Mouse (Mus musculus) limb, embryonic 11.5 days (tissue): ENCODE results near the gene Pik3r5. TPM values are rescaled to one million over a fixed set of nuclear protein-coding genes. Genes with fewer than 3 reads are reported as not detected.

Experiments used
- ATAC-seq: fragments of 200-750 bp; cut with Nextera tagmentation; 2 replicates; pipeline ENCODE4 v1.8.0; 2017; ENCODE audit warnings: low read depth; ENCODE audit not compliant: insufficient number of reproducible peaks, low FRiP score, low TSS enrichment
- DNase-seq: peaks from one replicate; pipeline ENCODE4 v3.0.0-alpha.2; 2015; ENCODE audit warnings: low spot score
- H3K27ac ChIP-seq: fragments of 300-500 bp; sonication (generic); replicated peaks from 2 replicates; pipeline ENCODE4 v1.5.1; 2014; ENCODE audit warnings: low read depth, mild to moderate bottlenecking, low read length
- H3K27me3 ChIP-seq: fragments of 300-500 bp; sonication (generic); 2 replicates; pipeline ENCODE4 v1.6.1; 2014; ENCODE audit warnings: mild to moderate bottlenecking, low read length, mixed read lengths; ENCODE audit not compliant: control insufficient read depth, insufficient read depth
- H3K36me3 ChIP-seq: fragments of 300-500 bp; sonication (generic); 2 replicates; pipeline ENCODE4 v1.6.1; 2014; ENCODE audit warnings: mild to moderate bottlenecking, low read length, moderate library complexity, mixed read lengths; ENCODE audit not compliant: control insufficient read depth, insufficient read depth
- H3K4me1 ChIP-seq: fragments of 300-500 bp; sonication (generic); 2 replicates; pipeline ENCODE4 v1.6.1; 2014; ENCODE audit warnings: low read length, mixed read lengths; ENCODE audit not compliant: control insufficient read depth, insufficient read depth
- H3K4me2 ChIP-seq: fragments of 300-500 bp; sonication (generic); 2 replicates; pipeline ENCODE4 v1.6.1; 2014; ENCODE audit warnings: low read depth, mild to moderate bottlenecking, moderate library complexity; ENCODE audit not compliant: severe bottlenecking
- H3K4me3 ChIP-seq: fragments of 300-500 bp; sonication (generic); 2 replicates; pipeline ENCODE4 v1.5.1; 2014; ENCODE audit warnings: low read depth, low read length
- H3K9ac ChIP-seq: fragments of 300-500 bp; sonication (generic); 2 replicates; pipeline ENCODE4 v1.6.1; 2014; ENCODE audit warnings: mild to moderate bottlenecking, low read length
- H3K9me3 ChIP-seq: fragments of 300-500 bp; sonication (generic); 2 replicates; pipeline ENCODE4 v1.6.1; 2016; ENCODE audit warnings: low read length; ENCODE audit not compliant: control insufficient read depth
- WGBS: fragments of 180-500 bp; shearing (Covaris S2); extraction: QIAGEN DNeasy Blood & Tissue Kit; methylation state at CpG from one replicate; pipeline ENCODE4 v1.1.7; 2014; 5-methylcytosine and 5-hydroxymethylcytosine counted together
- polyA plus RNA-seq: library from polyadenylated mRNA; unstranded; fragments of >200 nt; fragmentation: Nextera tagmentation; extraction: Ambion mirVana; gene quantifications from 2 replicates; pipeline ENCODE4 v1.2.1, GENCODE M21; 2014

Gene Pik3r5
- polyA plus RNA-seq, 1 experiment from 2014 or later = 1.2 TPM

DNA sequence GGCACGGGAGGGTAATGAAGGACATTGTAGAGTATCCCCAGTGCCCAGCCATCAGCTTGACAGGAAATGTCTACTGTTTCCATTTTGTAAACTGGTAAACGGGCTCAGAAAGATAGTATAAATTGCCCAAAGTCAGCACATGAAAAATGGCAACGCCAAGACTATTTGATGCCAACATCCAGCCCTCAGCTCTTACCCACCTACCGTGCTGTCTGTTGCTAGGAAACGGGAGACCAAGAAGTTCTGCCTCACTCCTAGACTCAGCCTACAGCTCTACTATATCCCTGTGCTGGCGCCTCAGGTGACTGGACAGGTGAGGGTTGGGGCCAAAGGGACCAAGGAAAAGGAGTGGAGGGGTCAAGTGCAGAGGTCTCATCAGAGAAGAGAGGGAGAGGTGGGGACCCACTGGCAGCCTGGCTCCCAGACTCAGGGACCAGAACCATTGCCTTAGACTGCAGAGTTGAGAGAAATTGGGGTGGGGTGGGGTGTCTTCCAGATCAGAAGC is 102.1 kb downstream of the Pik3r5 start:
- Histone ChIP-seq H3K4me2 (no peak overlapping the region), H3K4me3 (no peak overlapping the region), H3K4me1 (no peaks in the 10 kb centered on the region), H3K9ac (no peak overlapping the region), H3K27ac (no peak overlapping the region), H3K36me3 (no peaks in the 10 kb centered on the region), H3K27me3 (no peaks in the 10 kb centered on the region), H3K9me3 (no peaks in the 10 kb centered on the region)
- WGBS = 87% methylated on average over 6 of the region's 6 CpGs
- DNase-seq (no peak), ATAC-seq (no peak)

DNA sequence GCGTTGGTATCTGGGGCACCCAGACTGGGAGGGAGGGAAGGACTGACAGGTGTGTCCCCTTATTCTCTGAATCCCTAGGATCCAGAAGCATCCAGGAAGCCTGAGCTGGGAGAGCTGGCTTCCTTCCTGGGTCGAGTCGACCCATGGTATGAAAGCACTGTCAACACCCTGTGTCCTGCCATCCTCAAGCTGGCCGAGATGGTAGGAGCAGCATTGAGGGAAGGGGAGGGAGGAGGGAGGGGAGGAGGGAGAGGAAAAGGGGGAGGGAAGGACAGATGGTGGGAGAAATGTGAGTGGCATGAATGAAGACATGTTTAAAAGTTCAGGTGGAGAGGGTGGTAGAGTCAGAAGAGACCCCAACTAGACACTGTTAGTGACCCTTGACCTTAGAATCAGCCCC is 104.1 kb downstream of the Pik3r5 start:
- ATAC-seq = no peak
- Histone ChIP-seq H3K4me1 (no peaks in the 10 kb centered on the region), H3K27me3 (no peaks in the 10 kb centered on the region), H3K9me3 (no peaks in the 10 kb centered on the region), H3K4me2 (no peak overlapping the region), H3K9ac (no peak overlapping the region), H3K4me3 (no peak overlapping the region), H3K27ac (no peak overlapping the region), H3K36me3 (no peaks in the 10 kb centered on the region)
- 73% methylated on average over 4 of the region's 4 CpGs for WGBS
- no peak for DNase-seq

DNA sequence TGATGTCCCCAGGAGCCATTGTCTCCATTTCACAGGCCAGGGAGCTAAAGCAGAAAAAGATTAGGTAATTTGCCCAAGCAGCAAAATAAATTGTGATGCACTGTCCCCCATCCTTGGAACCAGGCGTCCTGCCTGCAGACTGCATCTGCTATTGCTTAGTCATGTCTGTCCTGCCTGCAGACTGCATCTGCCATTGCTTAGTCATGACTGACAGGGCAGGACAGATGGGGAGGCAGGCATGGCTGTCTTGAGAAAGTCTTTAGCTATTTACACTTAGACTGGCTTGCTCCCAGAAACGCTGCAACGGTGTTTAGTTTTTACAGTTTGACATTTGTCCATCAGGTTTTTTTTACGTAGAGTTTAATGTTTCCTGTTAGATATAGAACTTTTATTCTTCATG is 104.5 kb downstream of the Pik3r5 start:
- no peak overlapping the region for H3K4me3 ChIP-seq
- no peak for ATAC-seq
- WGBS = 55% methylated on average over 4 of the region's 4 CpGs

DNA sequence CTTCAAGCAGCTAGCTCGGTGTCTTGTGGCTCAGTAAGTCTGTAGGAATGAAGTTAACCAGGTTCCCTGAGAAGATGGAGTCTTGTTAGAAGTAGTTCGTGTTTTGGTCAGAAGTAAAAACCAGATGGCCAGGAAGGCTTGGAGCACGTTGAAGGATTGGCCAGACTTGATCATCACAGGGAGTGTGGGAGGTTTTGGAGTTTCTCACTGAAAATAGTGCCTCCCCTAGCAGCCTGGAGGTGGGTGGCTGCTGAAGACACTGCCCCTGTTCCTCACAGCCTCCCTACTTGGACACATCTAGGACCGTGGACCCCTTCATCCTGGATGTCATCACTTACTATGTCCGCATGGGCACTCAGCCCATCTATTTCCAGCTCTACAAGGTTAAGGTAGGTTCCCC is 107.7 kb downstream of the Pik3r5 start:
- Histone ChIP-seq H3K4me1 (peaks cover 3% of the 10 kb centered on the region; the same call in 1 of the 2 replicates), H3K4me2 (no peak overlapping the region), H3K27ac (no peak overlapping the region), H3K9me3 (no peaks in the 10 kb centered on the region), H3K9ac (no peak overlapping the region), H3K36me3 (no peaks in the 10 kb centered on the region), H3K4me3 (no peak overlapping the region), H3K27me3 (no peaks in the 10 kb centered on the region)
- ATAC-seq (no peak), DNase-seq (no peak)
- WGBS = 63% methylated on average over 5 of the region's 5 CpGs

More for the DNA sequence above, 104.5 kb downstream of the Pik3r5 start:
- H3K36me3 ChIP-seq = no peaks in the 10 kb centered on the region
- no peak overlapping the region for H3K4me2 ChIP-seq
- no peak overlapping the region for H3K9ac ChIP-seq
- no peaks in the 10 kb centered on the region for H3K9me3 ChIP-seq
- no peak overlapping the region for H3K27ac ChIP-seq
- H3K27me3 ChIP-seq = no peaks in the 10 kb centered on the region
- peak; percentile 43 for DNase-seq
- no peaks in the 10 kb centered on the region for H3K4me1 ChIP-seq

DNA sequence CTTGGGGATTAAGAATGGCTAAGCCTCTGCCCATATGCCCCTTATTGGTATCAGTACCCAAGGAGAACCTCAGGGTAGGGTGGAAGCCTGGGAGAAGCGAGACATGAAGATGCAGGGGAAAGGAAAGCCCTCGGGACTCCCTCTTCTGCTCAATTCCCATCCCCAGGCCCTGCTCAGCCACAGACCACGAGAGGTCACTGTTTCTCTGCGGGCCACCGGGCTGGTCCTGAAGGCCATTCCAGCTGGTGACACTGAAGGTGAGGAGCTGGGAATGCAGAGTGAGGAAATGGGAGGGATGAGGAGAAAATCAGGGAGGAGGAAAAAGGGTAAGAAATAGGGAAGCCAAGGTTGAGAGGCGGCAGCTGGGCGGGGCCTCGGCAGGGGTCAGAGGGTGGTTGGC is 112.6 kb downstream of the Pik3r5 start:
- H3K4me1 ChIP-seq = peaks cover 6% of the 10 kb centered on the region; the same call in 1 of the 2 replicates
- H3K4me2 ChIP-seq = 0 out of 2 replicates have a peak overlapping the region, but pooled peaks have one; percentile 4
- no peak overlapping the region for H3K27ac ChIP-seq
- H3K9ac ChIP-seq = no peak overlapping the region
- H3K27me3 ChIP-seq = no peaks in the 10 kb centered on the region
- 5% methylated on average over 8 of the region's 8 CpGs for WGBS
- H3K9me3 ChIP-seq = no peaks in the 10 kb centered on the region
- no peak for ATAC-seq
- peak; percentile 68 for DNase-seq
- no peak overlapping the region for H3K4me3 ChIP-seq
- H3K36me3 ChIP-seq = no peaks in the 10 kb centered on the region

DNA sequence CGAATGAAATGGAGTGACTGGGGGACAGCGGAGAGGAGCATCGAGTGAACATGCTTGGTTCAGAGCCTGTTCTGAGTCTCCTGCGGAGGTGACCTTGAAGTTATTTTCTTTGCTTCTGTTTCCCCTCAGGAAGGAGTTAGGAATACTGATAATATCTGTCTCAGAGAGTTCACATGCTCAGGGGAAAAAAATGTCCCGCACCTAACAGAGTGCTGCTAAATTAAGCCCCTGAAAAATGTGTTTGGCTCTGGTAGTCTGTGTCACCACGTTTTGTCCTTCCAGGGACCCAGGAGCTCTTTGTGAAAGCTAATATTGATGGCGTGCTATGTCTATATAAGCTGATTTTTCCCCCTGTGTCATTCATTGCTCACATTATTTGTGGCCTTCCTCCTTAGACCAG is 113.3 kb downstream of the Pik3r5 start:
- H3K27ac ChIP-seq = no peak overlapping the region
- no peak for ATAC-seq
- 66% methylated on average over 7 of the region's 7 CpGs for WGBS

DNA sequence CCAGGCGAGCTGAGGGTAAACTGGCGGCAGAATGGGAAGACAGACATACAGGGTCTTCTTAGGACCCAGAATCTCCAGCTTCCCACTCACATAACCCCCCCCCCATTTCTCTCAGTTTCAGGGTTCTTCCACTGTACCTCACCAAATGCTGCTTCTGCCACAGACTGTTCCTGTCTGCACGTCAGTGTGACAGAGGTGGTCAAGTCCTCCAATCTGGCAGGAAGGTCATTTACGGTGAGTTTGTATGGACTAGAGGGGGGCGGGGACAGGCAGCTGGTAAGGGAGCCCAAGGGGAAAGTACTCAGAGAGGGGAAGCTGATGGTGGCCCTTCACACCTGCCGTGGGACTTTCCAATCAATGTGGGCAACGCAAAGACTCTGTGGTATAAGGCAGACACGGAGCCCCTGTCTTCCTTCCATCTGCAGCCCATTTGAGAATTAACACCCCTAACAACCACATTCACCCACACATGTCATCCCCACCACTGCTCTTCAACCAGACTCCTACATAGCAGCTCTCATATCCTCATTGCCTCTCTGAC is 113.8 kb downstream of the Pik3r5 start:
- no peak overlapping the region for H3K4me2 ChIP-seq
- no peak overlapping the region for H3K9ac ChIP-seq
- no peak overlapping the region for H3K4me3 ChIP-seq
- H3K9me3 ChIP-seq = no peaks in the 10 kb centered on the region
- 71% methylated on average over 8 of the region's 8 CpGs for WGBS
- no peak for DNase-seq
- H3K4me1 ChIP-seq = peaks cover 6% of the 10 kb centered on the region; the same call in 1 of the 2 replicates
- H3K27ac ChIP-seq = no peak overlapping the region
- H3K27me3 ChIP-seq = no peaks in the 10 kb centered on the region
- no peaks in the 10 kb centered on the region for H3K36me3 ChIP-seq
- no peak for ATAC-seq

More for the DNA sequence above, 113.3 kb downstream of the Pik3r5 start:
- no peak for DNase-seq
- H3K4me2 ChIP-seq = no peak overlapping the region
- no peaks in the 10 kb centered on the region for H3K27me3 ChIP-seq
- no peaks in the 10 kb centered on the region for H3K9me3 ChIP-seq
- H3K4me1 ChIP-seq = peaks cover 6% of the 10 kb centered on the region; the same call in 1 of the 2 replicates
- H3K4me3 ChIP-seq = no peak overlapping the region
- no peak overlapping the region for H3K9ac ChIP-seq
- no peaks in the 10 kb centered on the region for H3K36me3 ChIP-seq
